Mouse (Mus musculus) embryonic fibroblast, embryonic 13.5 days (primary cell): ENCODE results near the gene Unc5c. TPM values are rescaled to one million over a fixed set of nuclear protein-coding genes. Genes with fewer than 3 reads are reported as not detected.

Experiments
- H3K27ac ChIP-seq: 2 replicates; pipeline ENCODE4 v1.5.1; 2012; ENCODE audit warnings: low read length, control low read depth, inconsistent platforms; ENCODE audit not compliant: insufficient read depth
- H3K4me1 ChIP-seq: 2 replicates; pipeline ENCODE4 v1.6.1; 2011; ENCODE audit warnings: low read length; ENCODE audit not compliant: control insufficient read depth, insufficient read depth
- H3K4me3 ChIP-seq: 2 replicates; pipeline ENCODE4 v1.5.1; 2011; ENCODE audit warnings: mild to moderate bottlenecking, control low read depth, low read length; ENCODE audit not compliant: insufficient read depth
- CTCF ChIP-seq: IDR thresholded peaks from 2 replicates; pipeline ENCODE4 v1.5.1; 2011; ENCODE audit warnings: mild to moderate bottlenecking, control low read depth, low read length, moderate library complexity, borderline replicate concordance; ENCODE audit not compliant: insufficient read depth
- POLR2A ChIP-seq: IDR thresholded peaks from 2 replicates; pipeline ENCODE4 v1.6.1; 2011; ENCODE audit warnings: low read depth, mild to moderate bottlenecking, control low read depth, low read length, moderate library complexity
- polyA plus RNA-seq: library from polyadenylated mRNA; stranded (reverse); fragments of >200 nt; gene quantifications from 2 replicates; pipeline ENCODE4 v1.2.4, GENCODE M21; 2011; ENCODE audit warnings: low read depth; ENCODE audit not compliant: missing spikeins, insufficient read length

The Unc5c gene
- polyA plus RNA-seq, 1 experiment: 23.8 TPM

- Histone ChIP-seq H3K4me1 (peaks cover 2% of the 10 kb centered on the region; the same call in 1 of the 2 replicates), H3K27ac (no peak overlapping the region), H3K4me3 (no peak overlapping the region)
- TF ChIP-seq POLR2A: no peak
- TF ChIP-seq CTCF: no peak
These were observed 354.4 kb downstream of the Unc5c start for GRCm38 (mm10) chr3:141819331-141819941.

GRCm38 (mm10) chr3:141828301-141828700 lies 363.3 kb downstream of the Unc5c start:
- TF ChIP-seq CTCF (no peak), POLR2A (no peak)
- H3K4me3 ChIP-seq: no peak overlapping the region
- no peak overlapping the region for H3K27ac ChIP-seq
- H3K4me1 ChIP-seq: no peaks in the 10 kb centered on the region

- no peak overlapping the region for H3K27ac ChIP-seq
- no peak overlapping the region for H3K4me3 ChIP-seq
- TF ChIP-seq POLR2A: no peak
- no peak for TF ChIP-seq CTCF
- no peaks in the 10 kb centered on the region for H3K4me1 ChIP-seq
These were observed 366.1 kb downstream of the Unc5c start for GRCm38 (mm10) chr3:141831135-141831534.

- Histone ChIP-seq H3K4me3 (no peak overlapping the region), H3K27ac (no peak overlapping the region)
- TF ChIP-seq POLR2A (no peak), CTCF (no peak)
These were observed 373.8 kb downstream of the Unc5c start for GRCm38 (mm10) chr3:141838864-141839263.

GRCm38 (mm10) chr3:141849206-141849605 lies 384.2 kb downstream of the Unc5c start:
- TF ChIP-seq POLR2A: no peak
- no peak for TF ChIP-seq CTCF
- no peak overlapping the region for H3K27ac ChIP-seq
- no peak overlapping the region for H3K4me3 ChIP-seq
- no peaks in the 10 kb centered on the region; the same call in 1 of the 2 replicates for H3K4me1 ChIP-seq

More at GRCm38 (mm10) chr3:141838864-141839263, 373.8 kb downstream of the Unc5c start:
- no peaks in the 10 kb centered on the region for H3K4me1 ChIP-seq

- Histone ChIP-seq H3K4me3 (no peak overlapping the region), H3K4me1 (no peaks in the 10 kb centered on the region; the same call in 1 of the 2 replicates), H3K27ac (no peak overlapping the region)
- no peak for TF ChIP-seq CTCF
- no peak for TF ChIP-seq POLR2A
These were observed 385.1 kb downstream of the Unc5c start for GRCm38 (mm10) chr3:141850141-141850540.

GRCm38 (mm10) chr3:141854339-141854738 lies 389.3 kb downstream of the Unc5c start:
- no peak overlapping the region for H3K4me3 ChIP-seq
- no peaks in the 10 kb centered on the region; the same call in 1 of the 2 replicates for H3K4me1 ChIP-seq
- H3K27ac ChIP-seq: no peak overlapping the region
- TF ChIP-seq CTCF: no peak
- TF ChIP-seq POLR2A: no peak

GRCm38 (mm10) chr3:141857123-141857522 lies 392.1 kb downstream of the Unc5c start:
- H3K4me3 ChIP-seq: no peak overlapping the region
- TF ChIP-seq POLR2A (no peak), CTCF (no peak)
- H3K27ac ChIP-seq: no peak overlapping the region
- no peaks in the 10 kb centered on the region; the same call in 1 of the 2 replicates for H3K4me1 ChIP-seq

- Histone ChIP-seq H3K4me3 (no peak overlapping the region), H3K27ac (no peak overlapping the region), H3K4me1 (no peaks in the 10 kb centered on the region)
- TF ChIP-seq POLR2A: no peak
- peak; percentile 35; the same call in 1 of the 2 replicates for TF ChIP-seq CTCF
These were observed 397.9 kb downstream of the Unc5c start for GRCm38 (mm10) chr3:141862816-141863461.

GRCm38 (mm10) chr3:141871805-141872204 lies 406.8 kb downstream of the Unc5c start:
- TF ChIP-seq CTCF: no peak
- TF ChIP-seq POLR2A: no peak

More at GRCm38 (mm10) chr3:141871805-141872204, 406.8 kb downstream of the Unc5c start:
- H3K4me1 ChIP-seq: peaks cover 2% of the 10 kb centered on the region; the same call in 1 of the 2 replicates
- H3K4me3 ChIP-seq: no peak overlapping the region
- H3K27ac ChIP-seq: no peak overlapping the region
